Mouse (Mus musculus): ENCODE results near the gene Psmb11. TPM values are rescaled to one million over a fixed set of nuclear protein-coding genes. Genes with fewer than 3 reads are reported as not detected.
A peak's percentile ranks its signal among the peaks of the same experiment; 100 is the strongest.

Gene Psmb11
- polyA plus RNA-seq, 1 experiment: not detected

DNA sequence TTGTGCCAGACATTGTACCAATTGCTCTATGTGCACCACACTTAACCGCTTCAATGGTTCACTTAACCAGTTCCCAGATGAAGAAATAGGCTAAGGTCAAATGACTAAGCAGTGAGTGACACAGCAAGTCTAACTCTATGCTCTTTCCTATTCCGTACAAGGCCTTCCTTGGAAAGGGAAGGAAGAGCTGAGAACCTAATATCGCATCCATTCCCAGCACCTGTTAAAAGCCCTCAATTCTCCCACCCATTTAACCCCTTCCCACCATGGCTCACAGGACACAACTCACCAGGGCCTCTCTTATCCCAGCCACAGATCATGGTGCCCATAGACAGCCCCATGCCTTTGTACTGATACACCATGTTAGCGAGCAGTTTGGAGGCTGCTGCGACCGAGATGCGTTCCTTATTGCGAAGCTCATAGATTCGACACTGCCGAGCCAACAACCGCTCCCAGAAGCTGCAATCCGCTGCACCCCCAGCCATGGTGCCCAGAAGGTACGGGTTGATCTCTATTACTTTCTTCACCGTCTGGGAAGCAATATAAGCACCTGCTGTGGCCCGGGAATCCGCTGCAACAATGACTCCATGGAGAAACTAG lies 4.9 kb upstream of the Psmb11 start:
- no peak for DNase-seq
- Histone ChIP-seq H3K4me1 (ENCODE audit: control insufficient read depth, insufficient read depth, low read length) (no peaks in the 10 kb centered on the region; the same call in 1 of the 2 replicates), H3K4me3 (replicated peaks; ENCODE audit: extremely low read depth, low read depth, low read length) (no peak overlapping the region)
- TF ChIP-seq POLR2A (IDR thresholded peaks at IDR 0.05; ENCODE audit: borderline replicate concordance, extremely low read depth, low read depth, low read length) (no peak), CTCF (IDR thresholded peaks at IDR 0.05; ENCODE audit: insufficient read depth, low read length) (no peak)
- 91% methylated on average over 16 of the region's 16 CpGs for WGBS

DNA sequence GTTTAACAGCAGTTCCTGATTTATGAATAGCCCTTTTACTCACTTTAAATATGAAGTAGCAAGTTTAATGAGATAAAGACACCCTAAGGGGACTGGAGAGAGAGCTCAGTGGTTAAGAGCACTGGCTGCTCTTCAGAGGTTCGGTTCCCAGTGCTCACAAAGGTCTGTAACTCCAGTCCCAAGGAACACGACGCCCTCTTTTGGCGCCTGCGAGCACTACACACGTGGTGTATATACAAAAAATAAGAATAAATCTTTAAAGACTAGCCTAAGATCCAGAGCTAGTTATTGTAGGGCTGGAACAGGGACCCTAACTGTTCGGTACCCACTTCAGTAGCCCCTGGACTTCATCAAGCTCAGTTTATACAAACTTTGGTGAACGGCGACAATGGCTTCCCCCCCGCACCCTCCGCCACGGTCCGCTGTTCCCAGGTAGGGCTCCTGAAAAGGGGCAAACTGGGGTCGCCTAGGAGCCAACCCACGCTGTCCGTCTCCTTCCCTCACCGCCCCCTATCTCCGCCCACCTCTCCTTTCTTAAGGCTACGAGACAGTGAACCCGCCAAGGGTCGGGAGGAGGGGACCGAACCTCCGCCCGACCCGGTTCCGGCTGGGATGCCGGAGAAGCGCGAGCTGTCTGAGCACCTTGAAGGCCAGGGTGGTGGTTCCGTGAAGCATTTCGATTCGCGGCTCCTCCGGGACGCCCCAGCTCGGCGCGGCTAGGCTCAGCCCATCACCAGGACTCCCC lies 3.9 kb upstream of the Psmb11 start:
- H3K4me1 ChIP-seq (ENCODE audit: control insufficient read depth, insufficient read depth, low read length): no peaks in the 10 kb centered on the region; the same call in 1 of the 2 replicates
- DNase-seq: no peak
- no peak for TF ChIP-seq POLR2A (IDR thresholded peaks at IDR 0.05; ENCODE audit: borderline replicate concordance, extremely low read depth, low read depth, low read length)
- TF ChIP-seq CTCF (IDR thresholded peaks at IDR 0.05; ENCODE audit: insufficient read depth, low read length): no peak
- WGBS: 1% methylated on average over 38 of the region's 38 CpGs
- H3K4me3 ChIP-seq (replicated peaks; ENCODE audit: extremely low read depth, low read depth, low read length): peak overlapping the region; percentile 89

DNA sequence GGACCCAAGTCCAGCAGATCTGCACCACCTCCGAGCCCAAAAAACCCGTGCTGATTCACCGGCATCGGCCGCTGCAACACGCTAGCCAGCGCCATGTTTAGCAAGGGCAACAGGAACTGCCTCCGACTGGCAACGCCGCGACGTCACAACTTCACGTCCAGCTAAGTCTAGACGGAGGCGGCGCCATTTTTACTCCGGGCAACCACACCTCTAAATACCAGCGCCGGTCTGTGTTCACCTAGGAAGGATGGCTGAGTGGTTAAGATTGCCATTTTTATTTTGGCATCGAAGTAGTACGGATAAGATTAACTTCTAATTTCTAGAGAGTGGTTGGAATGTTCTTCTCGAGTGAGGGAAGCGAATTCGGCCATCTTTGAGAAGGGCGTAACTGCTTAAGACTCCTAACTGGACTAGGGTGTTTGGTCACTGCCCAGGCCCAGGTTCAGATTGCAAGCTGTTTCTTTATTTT lies 3.3 kb upstream of the Psmb11 start, which contains the start of gene Psmb5:
Psmb5 (minus strand) TSS at position 126 of the 469 bp plus-strand sequence.
- Histone ChIP-seq H3K4me1 (ENCODE audit: control insufficient read depth, insufficient read depth, low read length) (no peaks in the 10 kb centered on the region; the same call in 1 of the 2 replicates), H3K4me3 (replicated peaks; ENCODE audit: extremely low read depth, low read depth, low read length) (peak within 1 kb of the TSS; percentile 89)
- peak; percentile 61; the same call in 1 of the 2 replicates for TF ChIP-seq POLR2A (IDR thresholded peaks at IDR 0.05; ENCODE audit: borderline replicate concordance, extremely low read depth, low read depth, low read length)
- no peak for TF ChIP-seq CTCF (IDR thresholded peaks at IDR 0.05; ENCODE audit: insufficient read depth, low read length)
- WGBS: under 1% methylated on average over 25 of the region's 25 CpGs
- DNase-seq: peak; percentile 93

DNA sequence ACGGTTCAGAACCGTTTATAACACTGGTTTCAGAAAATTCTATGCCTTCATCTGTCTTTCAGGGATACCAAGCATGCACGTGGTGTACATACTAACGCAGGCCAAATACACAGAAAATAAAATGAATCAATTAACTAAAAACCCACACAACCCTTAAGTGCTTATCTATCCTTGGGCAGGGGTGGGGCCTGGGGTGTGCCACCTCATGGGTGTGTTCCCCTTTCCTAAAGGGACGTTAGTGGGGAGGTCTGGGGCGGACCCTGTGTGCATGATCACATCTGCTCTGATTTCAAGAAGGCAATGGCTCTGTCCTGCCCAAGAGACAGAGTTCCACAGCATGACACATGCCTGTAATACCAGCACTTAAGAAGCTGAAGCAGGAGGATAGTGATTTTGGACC lies 2.1 kb downstream of the Psmb11 start:
- WGBS: 81% methylated on average over 6 of the region's 6 CpGs
- TF ChIP-seq CTCF (IDR thresholded peaks at IDR 0.05; ENCODE audit: insufficient read depth, low read length) (no peak), POLR2A (IDR thresholded peaks at IDR 0.05; ENCODE audit: borderline replicate concordance, extremely low read depth, low read depth, low read length) (no peak)
- Histone ChIP-seq H3K4me3 (replicated peaks; ENCODE audit: extremely low read depth, low read depth, low read length) (no peak overlapping the region), H3K4me1 (ENCODE audit: control insufficient read depth, insufficient read depth, low read length) (no peaks in the 10 kb centered on the region)
- no peak for DNase-seq

DNA sequence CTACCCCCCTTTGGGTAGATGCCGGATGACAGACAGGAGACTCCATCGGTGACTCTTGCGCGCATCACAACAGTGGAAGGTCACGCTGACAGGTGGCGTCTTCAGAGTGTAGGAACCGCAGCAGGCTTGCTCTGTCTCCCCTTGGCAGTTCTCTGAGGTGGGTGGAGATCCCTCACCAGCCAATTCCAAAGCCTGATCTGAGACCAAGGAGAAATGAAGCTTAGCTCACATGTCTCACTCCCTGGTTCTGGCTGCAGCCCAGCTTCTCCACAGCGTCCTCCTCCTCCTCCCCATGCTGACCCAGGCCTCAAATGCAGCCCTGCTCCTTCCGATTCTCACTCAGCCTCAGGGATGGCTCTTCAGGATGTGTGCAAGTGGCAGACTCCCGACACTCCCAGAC lies 3.7 kb downstream of the Psmb11 start:
- no peak for DNase-seq
- Histone ChIP-seq H3K4me3 (replicated peaks; ENCODE audit: extremely low read depth, low read depth, low read length) (no peak overlapping the region), H3K4me1 (ENCODE audit: control insufficient read depth, insufficient read depth, low read length) (no peaks in the 10 kb centered on the region)
- TF ChIP-seq CTCF (IDR thresholded peaks at IDR 0.05; ENCODE audit: insufficient read depth, low read length) (no peak), POLR2A (IDR thresholded peaks at IDR 0.05; ENCODE audit: borderline replicate concordance, extremely low read depth, low read depth, low read length) (no peak)
- WGBS: 72% methylated on average over 10 of the region's 10 CpGs

DNA sequence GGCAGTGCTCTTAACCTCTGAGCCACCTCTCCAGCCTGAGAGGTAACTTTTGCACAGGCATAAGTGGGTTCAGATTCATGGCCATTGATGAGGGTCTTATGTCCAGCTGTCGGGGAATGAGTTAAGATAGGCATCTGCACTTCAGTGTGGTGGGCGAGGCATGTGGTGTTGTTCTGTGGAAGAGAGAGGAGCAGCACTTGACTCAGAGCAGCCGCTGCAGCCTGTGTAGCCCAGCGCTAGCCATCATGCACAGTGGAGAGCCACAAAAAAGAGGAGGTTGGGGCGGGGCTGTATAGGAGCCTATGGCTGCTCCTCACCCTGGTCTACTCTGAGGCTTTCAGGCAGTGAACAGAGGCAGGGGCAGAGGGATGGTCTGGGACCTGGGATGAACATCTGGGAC lies 6.9 kb downstream of the Psmb11 start:
- WGBS: 75% methylated on average over 5 of the region's 5 CpGs
- no peak for DNase-seq
- H3K4me1 ChIP-seq (ENCODE audit: control insufficient read depth, insufficient read depth, low read length): no peaks in the 10 kb centered on the region
- H3K4me3 ChIP-seq (replicated peaks; ENCODE audit: extremely low read depth, low read depth, low read length): no peak overlapping the region
- TF ChIP-seq CTCF (IDR thresholded peaks at IDR 0.05; ENCODE audit: insufficient read depth, low read length) (no peak), POLR2A (IDR thresholded peaks at IDR 0.05; ENCODE audit: borderline replicate concordance, extremely low read depth, low read depth, low read length) (no peak)

DNA sequence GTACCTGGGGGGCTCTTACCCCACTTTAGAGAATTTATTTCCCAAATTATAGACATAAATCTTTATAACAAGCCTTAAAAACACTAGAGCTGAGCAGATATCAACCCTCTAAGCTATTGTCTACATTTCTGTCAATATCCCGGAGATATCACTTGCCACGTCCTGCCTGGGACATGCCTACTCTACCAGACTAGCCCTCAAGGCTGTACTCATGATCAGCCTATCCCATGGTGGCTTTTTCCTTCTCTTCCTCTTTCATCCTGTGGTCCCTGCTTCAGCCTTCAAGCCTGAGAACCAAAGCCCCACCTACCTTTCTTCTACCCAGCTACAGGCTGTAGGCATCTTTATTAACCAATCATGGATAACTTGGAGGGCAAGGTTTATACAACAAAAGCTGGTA lies 8.6 kb downstream of the Psmb11 start:
- H3K4me3 ChIP-seq (replicated peaks; ENCODE audit: extremely low read depth, low read depth, low read length): no peak overlapping the region
- no peaks in the 10 kb centered on the region for H3K4me1 ChIP-seq (ENCODE audit: control insufficient read depth, insufficient read depth, low read length)
- WGBS: 90% methylated on average over 2 of the region's 2 CpGs
- no peak for DNase-seq
- TF ChIP-seq POLR2A (IDR thresholded peaks at IDR 0.05; ENCODE audit: borderline replicate concordance, extremely low read depth, low read depth, low read length) (no peak), CTCF (IDR thresholded peaks at IDR 0.05; ENCODE audit: insufficient read depth, low read length) (no peak)

DNA sequence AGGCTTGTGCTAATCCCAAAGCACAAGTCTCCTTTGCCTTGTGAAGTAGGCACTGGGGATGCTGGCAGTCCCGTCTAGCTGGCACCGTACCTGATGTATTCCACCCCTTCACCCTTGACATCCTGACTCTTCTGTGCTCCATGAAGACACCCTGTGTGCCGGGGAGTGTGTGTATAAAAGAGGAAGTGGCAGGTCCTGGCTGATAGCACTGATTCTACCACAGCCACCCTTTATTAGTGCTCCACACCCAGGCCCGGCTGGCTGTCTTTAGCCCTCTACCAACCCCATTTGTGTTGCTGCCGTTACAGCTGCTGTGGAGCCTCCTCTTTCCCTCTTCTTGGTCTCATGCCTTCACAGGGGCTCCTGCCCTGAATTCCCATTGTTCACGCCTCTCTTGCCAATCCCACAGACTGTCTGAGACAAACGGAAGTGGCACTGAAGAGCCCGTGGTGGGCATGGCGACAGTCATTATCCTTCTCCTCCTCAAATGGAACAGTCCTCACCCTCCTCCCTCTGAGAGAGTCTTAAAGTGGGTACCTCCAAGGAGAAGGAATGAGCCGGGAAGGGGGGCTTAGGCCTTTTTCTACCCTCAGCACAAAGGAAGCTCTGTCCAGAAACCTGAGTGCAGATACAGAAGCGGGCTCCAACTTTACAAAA lies 9.5 kb downstream of the Psmb11 start:
- 63% methylated on average over 11 of the region's 11 CpGs for WGBS
- Histone ChIP-seq H3K4me1 (ENCODE audit: control insufficient read depth, insufficient read depth, low read length) (no peaks in the 10 kb centered on the region), H3K4me3 (replicated peaks; ENCODE audit: extremely low read depth, low read depth, low read length) (no peak overlapping the region)
- TF ChIP-seq CTCF (IDR thresholded peaks at IDR 0.05; ENCODE audit: insufficient read depth, low read length) (no peak), POLR2A (IDR thresholded peaks at IDR 0.05; ENCODE audit: borderline replicate concordance, extremely low read depth, low read depth, low read length) (no peak)
- no peak for DNase-seq

DNA sequence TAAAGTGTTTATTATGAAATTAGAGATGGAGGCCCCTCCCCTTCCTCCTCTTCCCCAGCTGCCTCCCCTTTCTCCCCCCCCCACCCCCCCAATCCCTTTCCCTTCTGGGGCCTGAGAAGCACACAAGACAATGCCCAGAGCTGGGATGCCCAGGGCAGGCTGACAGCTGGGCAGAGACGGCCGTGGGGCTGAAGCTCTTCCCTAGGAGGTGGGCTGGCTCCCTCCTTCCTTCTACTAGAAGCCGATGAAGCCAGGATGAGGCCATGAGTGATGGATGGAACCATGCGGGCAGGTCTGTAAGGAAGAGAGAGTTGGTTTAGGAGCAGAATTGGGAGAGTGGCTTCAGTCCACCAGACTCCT lies 10.0 kb downstream of the Psmb11 start:
- DNase-seq: no peak
- TF ChIP-seq POLR2A (IDR thresholded peaks at IDR 0.05; ENCODE audit: borderline replicate concordance, extremely low read depth, low read depth, low read length): no peak
- no peak for TF ChIP-seq CTCF (IDR thresholded peaks at IDR 0.05; ENCODE audit: insufficient read depth, low read length)
- H3K4me1 ChIP-seq (ENCODE audit: control insufficient read depth, insufficient read depth, low read length): no peaks in the 10 kb centered on the region
- whole genome bisulfite sequencing: 67% methylated on average over 4 of the region's 4 CpGs
- H3K4me3 ChIP-seq (replicated peaks; ENCODE audit: extremely low read depth, low read depth, low read length): no peak overlapping the region
